Mouse (Mus musculus): ENCODE results near the gene Erbb3.

DNA sequence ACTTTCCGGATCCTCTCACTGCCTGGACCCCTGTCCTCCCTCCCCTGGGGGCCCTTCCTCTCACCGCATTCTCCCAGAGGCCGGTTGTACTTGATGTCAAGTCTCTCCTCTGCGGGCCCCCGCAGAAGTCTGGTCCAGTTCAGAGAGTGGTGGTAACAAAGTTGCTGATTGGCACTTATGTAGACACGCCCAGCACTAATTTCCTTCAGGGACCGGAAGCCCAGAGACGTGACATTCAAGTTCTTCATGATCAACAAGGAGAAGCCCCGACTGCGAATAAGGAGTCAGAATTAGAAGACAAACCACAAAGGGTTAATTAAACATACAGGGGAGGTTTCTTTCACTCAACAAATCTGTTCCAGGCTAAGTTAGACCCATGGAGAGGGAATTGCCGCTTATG lies 11.1 kb downstream of the Erbb3 start:
- TF ChIP-seq CTCF (IDR thresholded peaks at IDR 0.05; ENCODE audit: control insufficient read depth, insufficient read depth, insufficient read length) (no peak), MAX (IDR thresholded peaks at IDR 0.05) (no peak), USF1 (IDR thresholded peaks at IDR 0.05; ENCODE audit: low read depth) (no peak), MYOG (IDR thresholded peaks at IDR 0.05; ENCODE audit: control insufficient read depth, extremely low read depth, insufficient read length) (no peak), FOSL1 (IDR thresholded peaks at IDR 0.05; ENCODE audit: insufficient read depth, low read length, poor library complexity, severe bottlenecking) (no peak), MYOD1 (IDR thresholded peaks at IDR 0.05; ENCODE audit: control insufficient read depth, insufficient read length, low read depth) (no peak)
